ENCODE assay signal across 18 mouse cellular contexts in the genomic region with DNA sequence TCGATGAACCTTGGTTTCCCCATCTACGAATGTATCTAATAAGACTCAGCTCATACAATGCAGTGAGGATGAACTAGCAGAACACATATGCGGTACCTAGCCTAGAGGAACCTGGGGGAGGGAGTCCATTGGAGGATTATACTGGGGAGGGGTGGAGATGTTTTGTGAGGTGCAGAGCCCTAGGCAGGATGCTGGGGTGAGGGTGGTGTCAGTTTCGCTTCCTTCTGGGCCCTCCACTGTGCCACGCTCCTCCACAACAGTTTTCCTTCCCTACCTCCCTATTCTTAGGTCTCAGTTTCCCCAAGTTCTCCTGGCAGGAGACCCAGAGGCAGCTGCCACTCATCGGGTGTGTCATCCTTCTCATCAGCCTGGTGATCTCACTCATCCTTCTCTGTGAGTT. TPM values are rescaled to one million over a fixed set of nuclear protein-coding genes. Genes with fewer than 3 reads are reported as not detected.
A peak's percentile ranks its signal among the peaks of the same experiment; 100 is the strongest.
DNase-seq lines count a peak whose midpoint lies in the region; ATAC-seq lines count a peak whose summit lies in the region.
"Had no signal": no experiment of that assay in that cellular context is flagged by ENCODE, and none has a peak within 500 bp of the region (broad histone marks: within the 10 kb centered on the region; RNA-seq: fewer than 3 reads in every experiment).

No protein-coding gene starts in this region.

- intact Hi-C loops in heart, postnatal 14 days (cut with DNase I): no loop called here

- ATAC-seq in common myeloid progenitor, adult 5-6 weeks (replicated peaks; ENCODE audit: low read depth, poor library complexity, severe bottlenecking): 0 out of 2 replicates have a peak, but pooled peaks have one; percentile 39
- peak; percentile 81 for ATAC-seq in megakaryocyte, adult 5-6 weeks (ENCODE audit: poor library complexity, severe bottlenecking)
- ATAC-seq in neutrophil, adult 5-6 weeks (ENCODE audit: extremely low read depth, insufficient number of reproducible peaks, low FRiP score, poor library complexity, severe bottlenecking): peak; percentile 65
- ATAC-seq: forebrain, postnatal 0 days; intestine, postnatal 0 days had no signal

- peak; percentile 26 for DNase-seq in CD4-positive helper T cell, adult 2 months (ENCODE audit: low read depth, low spot score)
- DNase-seq in spleen, adult 18-20 months: no peak
- no peak for DNase-seq in lung, postnatal 25 days (ENCODE audit: low spot score)
- DNase-seq in adipocyte (ENCODE audit: low spot score): no peak
- no peak for DNase-seq in heart, postnatal 14 days
- DNase-seq: adrenal gland, adult 8-10 months; cerebellum, adult 11 months; cerebellum, adult 8-10 months; cerebellum, postnatal 25 days; forebrain, postnatal 0 days; gastrocnemius, postnatal 14 days; heart, postnatal 10 days had no signal

RNA-seq across cellular contexts. Expression of a gene that starts 10.7 kb away (rescaled TPM):
- not detected in 2 replicates for total RNA-seq in common myeloid progenitor, adult 5-6 weeks (2017)
- not detected in 2 replicates for total RNA-seq in megakaryocyte, adult 5-6 weeks (2015)
- total RNA-seq in megakaryocyte, adult 5-6 weeks (2017): 0.15 TPM in 1 of 2 replicates, not detected in the other
- total RNA-seq in neutrophil, adult 5-6 weeks (2017): 0.47 and 0.61 TPM in 2 replicates
- total RNA-seq in heart, postnatal 14 days (2021): 1 to 10 TPM; 2.3 to 2.8 TPM
- total RNA-seq: forebrain, postnatal 0 days; hematopoietic stem cell, adult 5-6 weeks; MEL had no signal

RNA-seq across cellular contexts. Expression of a gene that starts 40.4 kb away (rescaled TPM):
- not detected in 2 replicates for total RNA-seq in common myeloid progenitor, adult 5-6 weeks (2017)
- total RNA-seq in megakaryocyte, adult 5-6 weeks (2015): 0.11 TPM in 1 of 2 replicates, not detected in the other
- total RNA-seq in megakaryocyte, adult 5-6 weeks (2017): not detected in 2 replicates
- not detected in 2 replicates for total RNA-seq in neutrophil, adult 5-6 weeks (2017)
- 10 to 100 TPM; 18.2 to 20.9 TPM for total RNA-seq in heart, postnatal 14 days (2021)
- total RNA-seq: hematopoietic stem cell, adult 5-6 weeks; MEL had no signal

Comparison
In these comparisons a context has a peak if more than half of its experiments do, and no peak if none do; other contexts are left out.
1. RNA of a gene that starts 40.4 kb away (total RNA-seq): 18.2 to 20.9 TPM in heart, postnatal 14 days; 0.11 TPM in megakaryocyte, adult 5-6 weeks, not detected in common myeloid progenitor, adult 5-6 weeks and not detected in neutrophil, adult 5-6 weeks; every median in the first group is over 10 times any median in the second.
2. Peak in every context shown above with its lines, with median percentiles within 50 percentile points of each other: ATAC-seq.